Mouse (Mus musculus): ENCODE measurements around the gene Sept9.

Sept9 gene

DNA sequence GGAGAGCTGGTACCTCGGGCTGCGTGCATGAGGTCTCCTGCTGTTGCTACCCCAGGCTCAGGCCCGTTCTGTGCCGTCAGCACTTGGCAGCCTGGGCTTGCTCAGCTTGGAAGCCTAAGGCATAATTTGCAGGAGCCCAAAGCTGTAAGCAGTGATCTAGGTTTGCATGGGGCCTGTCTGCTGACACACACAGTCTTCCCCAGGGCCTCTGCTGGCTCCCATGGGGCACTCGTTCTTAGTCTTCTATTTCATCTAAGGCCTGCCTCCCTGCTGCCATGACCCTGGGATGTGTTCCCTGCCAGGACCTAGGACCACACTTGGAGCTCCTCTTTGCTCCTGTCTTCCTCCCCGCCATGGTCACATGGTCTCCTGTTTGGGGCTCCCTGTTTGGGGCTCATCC, 21.7 kb downstream of the Sept9 start:
- no peak for DNase-seq (ENCODE audit: low spot score in 2 of 2)

GRCm38 (mm10) chr11:117222899-117223298, 23.4 kb downstream of the Sept9 start:
- DNase-seq (ENCODE audit: low spot score in 2 of 2), result no peak

DNA sequence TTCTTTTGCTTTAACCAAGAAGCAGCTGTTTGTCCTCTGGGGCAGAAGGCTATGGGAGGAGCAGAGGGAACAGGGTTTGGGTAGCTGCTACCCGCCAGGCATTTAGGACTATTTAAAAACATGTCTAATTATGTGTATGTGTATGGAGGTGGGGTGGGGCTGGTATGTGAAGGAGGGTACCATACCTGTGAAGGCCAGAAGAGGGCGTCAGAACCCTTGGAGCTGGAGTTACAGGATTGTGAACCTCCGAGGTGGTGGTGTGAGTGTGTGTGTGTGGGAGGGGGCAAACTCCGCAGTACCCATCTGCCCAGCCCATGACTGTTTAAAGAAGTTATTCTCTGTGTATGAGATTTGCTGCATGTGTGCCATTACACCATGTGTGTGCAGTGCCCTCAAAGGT, 25.3 kb downstream of the Sept9 start:
- DNase-seq (ENCODE audit: low spot score in 2 of 2), result no peak

DNA sequence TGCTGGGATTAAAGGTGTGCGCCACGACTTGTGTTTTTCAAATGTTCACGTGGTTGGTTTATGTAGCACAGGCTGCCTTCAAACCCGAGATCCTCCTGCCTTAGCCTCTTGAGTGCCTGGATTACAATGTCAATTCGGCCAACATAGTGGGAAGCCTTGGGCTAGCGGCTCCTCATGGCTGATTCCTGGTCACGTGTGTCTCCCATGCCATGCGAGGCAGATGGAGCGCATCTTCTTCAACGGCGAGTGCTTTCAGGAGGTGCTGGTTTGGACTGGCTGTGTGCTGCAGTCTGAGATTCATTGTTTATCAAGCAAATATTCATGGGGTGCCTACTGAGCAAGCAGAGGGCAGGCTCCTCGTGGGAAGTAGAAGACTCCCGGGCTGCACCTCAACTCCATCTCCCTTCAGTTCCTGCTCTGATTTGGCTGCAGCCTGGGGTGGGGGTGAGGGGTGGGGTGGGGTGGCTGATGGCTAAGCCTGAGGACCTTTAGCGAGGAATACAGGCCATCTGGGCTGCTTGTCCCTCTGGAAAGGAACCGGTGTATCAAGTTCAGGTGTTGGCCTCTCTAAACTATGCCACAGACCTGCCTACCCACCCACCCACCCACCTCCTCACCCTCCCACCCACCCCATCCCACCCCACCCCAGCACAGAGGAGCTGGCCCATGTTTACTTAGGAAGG, 26.2 kb downstream of the Sept9 start:
- DNase-seq (ENCODE audit: low spot score in 2 of 2), result no peak

- no peak for DNase-seq (ENCODE audit: low spot score in 2 of 2)
Observed at GRCm38 (mm10) chr11:117226214-117226535, 26.7 kb downstream of the Sept9 start.

DNA sequence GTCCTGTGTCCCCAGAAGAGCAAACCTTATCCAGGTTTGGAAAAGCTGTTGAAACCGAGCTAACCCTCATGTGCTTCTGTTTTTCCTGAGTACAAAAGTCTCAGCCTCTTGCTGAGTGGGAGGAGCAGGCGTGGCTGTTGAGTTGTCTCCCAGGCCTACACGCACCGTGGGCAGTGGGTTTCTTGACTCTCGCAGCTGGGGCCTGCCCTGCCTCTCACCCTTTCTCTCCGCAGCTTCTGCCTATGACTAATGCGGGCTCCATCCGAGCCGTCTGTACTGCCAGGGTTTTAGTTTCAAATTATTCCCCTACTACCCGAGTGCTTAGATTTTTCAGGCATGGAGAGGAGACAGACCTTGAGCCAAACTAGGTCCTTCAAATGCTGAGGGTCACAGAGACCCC, 28.7 kb downstream of the Sept9 start:
- DNase-seq (ENCODE audit: low spot score in 2 of 2), result no peak

GRCm38 (mm10) chr11:117231551-117231950, 32.1 kb downstream of the Sept9 start:
- no peak for DNase-seq (ENCODE audit: low spot score in 2 of 2)

DNA sequence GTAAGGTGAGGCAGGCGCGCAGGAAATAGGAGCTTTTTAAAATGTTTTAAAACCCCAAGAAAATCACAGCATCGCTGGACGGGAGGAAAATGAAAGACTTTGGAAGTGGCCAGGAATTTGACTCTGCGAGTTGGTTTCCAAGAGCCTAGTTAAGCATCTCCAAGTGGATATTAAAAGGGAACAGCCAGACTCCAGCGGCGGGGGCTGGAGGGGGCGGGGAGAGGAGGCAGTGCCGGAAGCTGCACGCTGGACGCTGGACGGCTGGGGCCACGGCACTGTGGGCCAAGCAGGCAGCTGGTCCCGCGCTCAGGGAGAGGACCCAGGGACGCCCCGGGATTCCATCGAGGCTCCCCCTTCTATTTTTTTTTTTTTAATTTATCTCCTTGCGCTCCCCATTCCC, 32.6 kb downstream of the Sept9 start:
- no peak for DNase-seq (ENCODE audit: low spot score in 2 of 2)

DNA sequence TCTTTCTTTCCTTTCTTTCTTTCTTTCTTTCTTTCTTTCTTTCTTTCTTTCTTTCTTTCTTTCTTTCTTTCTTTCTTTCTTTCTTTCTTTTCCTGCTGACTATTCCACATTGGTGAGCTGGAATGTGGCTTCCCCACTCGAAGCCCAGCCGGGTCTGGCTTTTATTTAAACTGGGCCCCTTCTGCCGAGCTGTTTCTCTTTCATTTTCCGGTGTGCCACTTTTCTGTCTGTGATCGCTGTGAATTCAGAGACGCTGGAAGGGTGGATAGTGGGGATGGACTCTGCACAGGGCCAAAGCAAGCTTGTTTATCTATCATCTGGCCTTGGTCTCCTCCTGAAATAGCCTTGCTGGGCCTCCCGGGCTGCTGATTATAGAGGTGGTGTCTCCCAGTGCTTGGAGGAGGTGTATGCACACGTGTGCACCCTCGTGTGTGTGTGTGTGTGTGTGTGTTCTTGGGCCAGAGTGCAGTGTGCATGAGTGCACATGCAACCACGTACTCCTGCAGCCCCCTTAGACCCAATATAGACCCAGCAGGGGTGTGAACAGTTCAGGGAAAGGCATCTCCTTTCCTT, 33.5 kb downstream of the Sept9 start:
- DNase-seq (ENCODE audit: low spot score in 2 of 2), result no peak

- DNase-seq (ENCODE audit: low spot score in 2 of 2), result no peak
Observed at GRCm38 (mm10) chr11:117233818-117234217, 34.4 kb downstream of the Sept9 start.

- no peak for DNase-seq (ENCODE audit: low spot score in 2 of 2)
Observed at GRCm38 (mm10) chr11:117235086-117235897, 35.8 kb downstream of the Sept9 start.

DNA sequence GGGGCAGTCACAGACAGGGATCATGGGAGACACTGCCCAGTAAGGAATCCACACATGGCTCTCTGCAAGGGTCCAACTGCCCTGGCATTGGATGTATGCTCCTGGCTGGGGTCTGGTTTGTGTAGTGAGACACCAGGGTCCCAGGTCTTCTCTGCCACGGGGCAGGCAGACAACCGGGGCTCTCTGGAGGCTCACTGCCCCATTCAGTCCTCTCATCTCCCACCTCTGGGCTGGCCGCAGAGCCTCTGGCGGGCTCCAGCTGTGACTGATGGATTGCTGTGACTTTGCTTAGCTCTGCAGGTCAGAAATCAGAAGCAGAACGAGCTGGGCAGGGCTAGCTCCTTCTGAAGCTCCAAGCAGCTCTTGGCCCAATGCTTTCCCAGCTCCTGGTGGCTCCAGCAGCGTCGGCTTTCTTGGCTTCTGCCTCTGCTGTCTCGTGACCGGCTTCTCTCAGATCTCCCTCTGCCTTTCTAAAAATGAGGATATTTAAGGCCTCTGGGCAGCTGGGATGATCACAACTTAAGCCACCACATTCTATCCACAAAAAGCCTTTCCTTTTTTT, 36.5 kb downstream of the Sept9 start:
- DNase-seq (ENCODE audit: low spot score in 2 of 2), result peak in 1 of 2 experiments; percentile 43

GRCm38 (mm10) chr11:117238169-117238568, 38.7 kb downstream of the Sept9 start:
- peak; percentile 96 for DNase-seq (ENCODE audit: low spot score in 2 of 2)

- DNase-seq (ENCODE audit: low spot score in 2 of 2), result peak in 1 of 2 experiments; percentile 35
Observed at GRCm38 (mm10) chr11:117239617-117240016, 40.2 kb downstream of the Sept9 start.

GRCm38 (mm10) chr11:117240322-117240721, 40.9 kb downstream of the Sept9 start:
- no peak for DNase-seq (ENCODE audit: low spot score in 2 of 2)

GRCm38 (mm10) chr11:117240861-117241738, 41.6 kb downstream of the Sept9 start:
- DNase-seq (ENCODE audit: low spot score in 2 of 2), result no peak

- DNase-seq (ENCODE audit: low spot score in 2 of 2), result no peak
Observed at GRCm38 (mm10) chr11:117242339-117243084, 43.1 kb downstream of the Sept9 start.

DNA sequence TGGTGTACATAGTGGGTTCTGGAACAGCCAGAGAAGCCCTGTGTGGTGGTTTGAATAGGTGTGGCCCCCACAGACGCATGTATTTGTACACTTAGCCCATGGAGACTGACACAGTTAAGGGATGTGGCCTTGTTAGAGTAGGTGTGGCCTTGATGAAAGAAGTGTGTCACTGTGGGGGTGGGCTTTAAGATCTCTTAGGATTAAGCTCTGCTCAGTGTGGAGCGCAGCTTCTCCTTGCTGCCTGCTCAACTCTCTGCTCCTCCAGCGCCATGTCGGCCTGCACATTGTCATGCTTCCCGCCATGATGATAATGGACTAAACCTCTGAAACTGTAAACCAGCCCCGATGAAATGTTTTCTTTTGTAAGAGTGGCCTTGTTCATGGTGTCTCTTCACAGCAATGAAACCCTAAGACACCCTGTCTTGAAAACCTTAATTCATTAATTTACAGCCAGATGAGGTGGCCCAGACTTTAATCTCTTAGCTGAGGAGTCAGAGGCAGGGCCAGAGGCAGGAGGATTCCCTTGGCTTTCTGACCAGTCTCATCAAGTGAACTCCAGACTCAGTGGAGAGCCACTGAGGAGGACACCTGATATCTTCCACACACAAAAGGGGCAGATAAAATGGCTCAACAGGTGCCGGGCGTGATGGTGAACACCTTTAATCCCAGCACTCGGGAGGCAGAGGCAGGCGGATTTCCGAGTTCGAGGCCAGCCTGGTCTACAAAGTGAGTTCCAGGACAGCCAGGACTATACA, 44.3 kb downstream of the Sept9 start:
- no peak for DNase-seq (ENCODE audit: low spot score in 2 of 2)

DNA sequence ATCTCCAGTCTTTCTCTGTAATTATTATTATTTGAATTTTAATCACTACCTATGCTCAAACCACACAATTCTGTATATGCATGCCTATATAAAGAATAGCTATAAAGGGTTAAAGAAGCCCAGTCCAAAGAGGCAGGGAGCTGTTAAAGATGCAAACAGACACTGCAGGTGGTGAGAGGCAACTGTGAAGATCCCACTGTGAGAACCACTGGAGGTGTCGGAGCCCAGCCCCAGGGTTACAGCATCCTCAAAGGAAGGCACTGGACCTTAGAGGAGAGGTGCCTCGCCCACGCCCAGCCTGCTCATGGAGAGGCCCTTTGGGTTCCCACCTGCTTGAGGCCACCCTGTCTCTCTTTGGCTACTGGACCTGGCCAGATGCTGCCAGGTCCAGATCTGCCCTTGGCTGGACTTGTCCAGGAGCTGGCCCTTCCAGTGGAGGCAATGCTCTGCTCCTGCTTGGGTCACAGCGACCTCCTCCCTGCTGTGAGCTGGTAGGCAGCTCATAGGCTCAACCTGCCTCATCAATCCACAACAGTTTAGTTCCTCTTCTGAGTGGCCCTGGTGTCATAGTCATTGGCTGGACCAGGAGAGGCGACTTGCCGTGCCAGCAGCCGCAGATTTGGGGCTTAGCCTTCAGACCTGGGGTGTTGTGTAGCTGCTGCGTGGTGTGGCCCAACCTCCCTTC, 45.7 kb downstream of the Sept9 start:
- no peak for DNase-seq (ENCODE audit: low spot score in 2 of 2)

GRCm38 (mm10) chr11:117245846-117246245, 46.4 kb downstream of the Sept9 start:
- no peak for DNase-seq (ENCODE audit: low spot score in 2 of 2)

Measured in frontal cortex, postnatal 36 days (tissue).